Mouse (Mus musculus) neural tube, embryonic 14.5 days (tissue): ENCODE measurements around the gene Flna. TPM values are rescaled to one million over a fixed set of nuclear protein-coding genes. Genes with fewer than 3 reads are reported as not detected.

ENCODE experiments used
- microRNA-seq: library from miRNA; unstranded; fragments of <30 nt; microRNA quantifications from one replicate; pipeline ENCODE4, GENCODE M21; 2016
- polyA plus RNA-seq: library from polyadenylated mRNA; unstranded; fragments of >200 nt; fragmentation: Nextera tagmentation; extraction: Ambion mirVana; gene quantifications from 2 replicates; pipeline ENCODE4 v1.2.1, GENCODE M21; 2014

The Flna gene
- polyA plus RNA-seq, 1 experiment from 2014 or later = 63.0 TPM

Small RNAs within 50 kb of the gene (microRNA-seq; reads per million reads assigned to microRNA genes)
- gene Mir7091 = not detected

Other genes starting within 250 kb of the Flna start
- 31.3 and 39.7 TPM in 2 replicates for gene Irak1, start 225.9 kb downstream of the Flna start, polyA plus RNA-seq
- not detected in 2 replicates for gene Opn1mw, start 122.4 kb downstream of the Flna start, polyA plus RNA-seq
- 16.3 and 16.4 TPM in 2 replicates for gene Mecp2, start 114.5 kb downstream of the Flna start, polyA plus RNA-seq
- gene Tex28, start 82.0 kb downstream of the Flna start, polyA plus RNA-seq = not detected in 2 replicates
- 0.10 and 0.16 TPM in 2 replicates for gene Tktl1, start 72.6 kb downstream of the Flna start, polyA plus RNA-seq
- 12.6 and 17.0 TPM in 2 replicates for gene Emd, start 4.9 kb upstream of the Flna start, polyA plus RNA-seq
- 476 and 568 TPM in 2 replicates for gene Rpl10, start 21.0 kb upstream of the Flna start, polyA plus RNA-seq
- gene Taz, start 32.1 kb upstream of the Flna start, polyA plus RNA-seq = 62.0 and 65.8 TPM in 2 replicates
- gene Dnase1l1, start 32.5 kb upstream of the Flna start, polyA plus RNA-seq = 3.7 and 4.1 TPM in 2 replicates
- 213 and 279 TPM in 2 replicates for gene Atp6ap1, start 47.3 kb upstream of the Flna start, polyA plus RNA-seq
- gene Gdi1, start 55.2 kb upstream of the Flna start, polyA plus RNA-seq = 761 and 960 TPM in 2 replicates
- 50.4 and 52.5 TPM in 2 replicates for gene Fam50a, start 63.2 kb upstream of the Flna start, polyA plus RNA-seq
- gene Plxna3, start 79.2 kb upstream of the Flna start, polyA plus RNA-seq = 42.5 and 47.1 TPM in 2 replicates
- gene Lage3, start 103.8 kb upstream of the Flna start, polyA plus RNA-seq = 71.5 and 73.3 TPM in 2 replicates
- gene Ubl4a, start 123.4 kb upstream of the Flna start, polyA plus RNA-seq = 70.3 and 73.7 TPM in 2 replicates
- gene Slc10a3, start 123.5 kb upstream of the Flna start, polyA plus RNA-seq = 6.9 and 7.8 TPM in 2 replicates
- 36.4 and 37.1 TPM in 2 replicates for gene Fam3a, start 143.5 kb upstream of the Flna start, polyA plus RNA-seq
- 18.3 and 19.2 TPM in 2 replicates for gene Ikbkg, start 143.5 kb upstream of the Flna start, polyA plus RNA-seq
- 53.4 and 57.2 TPM in 2 replicates for gene G6pdx, start 179.4 kb upstream of the Flna start, polyA plus RNA-seq
- gene Gm6880, start 231.6 kb upstream of the Flna start, polyA plus RNA-seq = not detected in 2 replicates